Mouse (Mus musculus) embryo, embryonic 9.5 days (tissue): ENCODE results near the gene Lpp.

Source experiments
- DNase-seq: peaks from one replicate; pipeline ENCODE4 v3.0.0-alpha.2; 2017; ENCODE audit errors: extremely low spot score

Lpp gene

GRCm38 (mm10) chr16:24622226-24623194 is 229.2 kb downstream of the Lpp start:
- DNase-seq: no peak

DNA sequence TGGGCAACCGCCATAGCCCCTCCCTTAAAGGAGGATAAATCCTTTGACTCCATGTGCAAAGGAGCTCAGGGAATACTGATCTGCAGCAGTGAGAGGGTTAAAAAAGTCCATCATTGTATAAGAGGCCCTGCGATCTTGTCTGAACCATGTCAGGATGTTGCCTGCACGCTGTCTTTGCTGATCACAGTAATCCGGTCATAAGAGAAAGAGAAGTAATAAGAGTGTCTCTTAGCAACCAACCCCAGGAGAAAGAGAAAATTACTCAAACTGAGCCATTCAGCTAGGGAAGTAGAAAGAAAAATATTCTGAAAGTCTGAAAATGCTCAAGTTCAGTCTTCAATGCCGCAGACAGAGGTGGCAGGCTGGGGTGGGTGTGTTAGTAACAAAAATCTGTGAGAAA is 231.0 kb downstream of the Lpp start:
- DNase-seq: no peak

DNA sequence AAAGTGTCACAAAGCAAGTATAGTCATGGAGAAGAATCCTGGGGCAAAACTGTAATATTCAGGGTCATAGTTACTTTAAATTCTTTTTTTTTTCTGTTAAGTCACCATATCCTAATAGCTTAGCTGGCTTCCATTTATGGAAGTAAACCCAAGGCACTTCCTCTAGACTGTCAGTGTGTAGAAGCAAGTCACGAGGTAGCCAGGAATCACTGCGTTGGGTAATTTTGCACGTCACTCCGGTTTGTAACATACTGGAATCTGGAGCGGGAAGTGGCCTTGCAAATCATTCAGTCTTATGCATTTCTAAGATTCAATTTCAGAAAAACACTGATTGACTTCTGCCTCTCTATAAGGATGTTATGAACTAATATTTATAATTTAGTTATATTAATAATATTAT is 232.3 kb downstream of the Lpp start:
- no peak for DNase-seq

DNA sequence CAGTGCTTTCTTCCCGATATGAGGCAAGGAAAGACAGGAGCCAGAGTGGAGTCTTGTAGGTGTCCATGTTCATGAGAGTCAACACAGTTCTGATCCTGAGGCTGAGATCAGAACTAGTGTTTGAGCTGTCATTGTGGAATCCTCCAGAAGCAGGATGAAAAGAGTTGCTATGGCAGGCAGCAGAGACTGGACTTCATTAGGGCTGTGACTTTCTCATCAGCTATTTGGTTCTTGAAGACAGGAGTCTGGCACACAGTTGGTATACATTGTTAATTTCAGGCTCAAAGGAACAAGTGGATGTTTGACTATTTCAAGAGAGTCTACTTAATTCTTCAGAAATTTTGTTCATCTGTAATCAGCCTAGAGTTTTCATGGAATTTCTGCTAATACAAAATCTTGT is 235.5 kb downstream of the Lpp start:
- DNase-seq: no peak

DNA sequence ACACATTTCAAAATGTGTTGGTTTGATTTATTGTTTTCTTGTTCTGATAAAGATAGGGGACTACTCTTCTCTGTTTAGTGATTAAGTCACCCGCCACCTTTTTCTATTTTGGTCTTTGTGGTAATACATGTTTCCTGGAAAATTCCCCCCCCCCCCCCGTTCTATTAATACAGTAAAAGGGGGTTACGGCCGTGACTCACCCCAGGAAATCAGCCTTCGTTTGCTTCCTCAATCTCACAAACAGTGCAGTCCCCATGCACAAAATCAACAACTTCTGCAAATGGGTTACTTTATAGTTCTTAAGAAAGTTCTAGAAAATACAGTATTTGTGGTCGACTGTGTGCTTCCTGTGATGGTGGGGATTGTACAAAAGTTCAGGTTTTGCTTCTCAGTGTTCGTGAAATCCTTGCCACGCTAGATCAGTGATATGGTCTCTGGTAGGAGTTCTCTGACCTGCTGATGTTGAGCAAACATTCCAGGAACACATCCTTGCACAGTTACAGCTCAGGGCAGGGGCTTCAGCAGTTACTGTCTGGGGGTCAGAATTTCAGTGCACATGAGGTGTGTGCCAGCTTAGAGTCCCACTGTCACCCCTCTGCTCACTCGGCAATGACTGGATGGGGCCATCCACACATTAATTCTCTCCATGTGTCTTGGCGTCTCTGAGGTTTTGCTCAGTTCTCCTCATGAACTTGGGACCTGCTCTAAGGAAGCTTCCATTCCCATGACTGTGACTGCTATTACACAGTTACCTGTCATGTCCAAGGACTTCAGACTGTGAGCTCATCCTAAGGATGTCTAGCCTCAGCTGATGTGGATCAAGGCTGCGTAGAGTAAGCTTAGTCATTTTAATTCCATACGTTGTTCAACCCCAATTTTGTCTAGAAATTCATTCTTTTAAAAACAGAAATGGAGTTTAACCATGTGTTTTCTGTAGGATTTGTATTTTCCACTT is 236.2 kb downstream of the Lpp start:
- no peak for DNase-seq

GRCm38 (mm10) chr16:24635381-24635919 is 242.1 kb downstream of the Lpp start:
- DNase-seq: no peak

DNA sequence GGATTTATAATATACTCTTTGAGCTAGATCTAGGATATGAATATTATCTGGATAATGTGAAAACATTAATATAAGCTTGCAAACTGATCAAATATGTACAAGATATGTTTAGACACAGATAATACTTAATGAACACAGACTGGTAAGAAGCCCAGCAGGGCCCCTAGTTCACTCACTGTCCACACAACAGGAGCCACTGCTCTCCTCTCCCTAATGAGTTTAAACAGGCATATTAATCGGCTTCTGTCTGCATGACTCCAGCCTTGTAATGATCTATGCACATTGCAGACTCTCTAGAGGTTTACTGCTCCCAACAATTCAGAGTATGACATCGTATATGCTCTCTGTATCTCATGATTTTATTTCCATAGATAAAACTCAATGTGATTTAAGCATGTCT is 243.6 kb downstream of the Lpp start:
- DNase-seq: no peak

DNA sequence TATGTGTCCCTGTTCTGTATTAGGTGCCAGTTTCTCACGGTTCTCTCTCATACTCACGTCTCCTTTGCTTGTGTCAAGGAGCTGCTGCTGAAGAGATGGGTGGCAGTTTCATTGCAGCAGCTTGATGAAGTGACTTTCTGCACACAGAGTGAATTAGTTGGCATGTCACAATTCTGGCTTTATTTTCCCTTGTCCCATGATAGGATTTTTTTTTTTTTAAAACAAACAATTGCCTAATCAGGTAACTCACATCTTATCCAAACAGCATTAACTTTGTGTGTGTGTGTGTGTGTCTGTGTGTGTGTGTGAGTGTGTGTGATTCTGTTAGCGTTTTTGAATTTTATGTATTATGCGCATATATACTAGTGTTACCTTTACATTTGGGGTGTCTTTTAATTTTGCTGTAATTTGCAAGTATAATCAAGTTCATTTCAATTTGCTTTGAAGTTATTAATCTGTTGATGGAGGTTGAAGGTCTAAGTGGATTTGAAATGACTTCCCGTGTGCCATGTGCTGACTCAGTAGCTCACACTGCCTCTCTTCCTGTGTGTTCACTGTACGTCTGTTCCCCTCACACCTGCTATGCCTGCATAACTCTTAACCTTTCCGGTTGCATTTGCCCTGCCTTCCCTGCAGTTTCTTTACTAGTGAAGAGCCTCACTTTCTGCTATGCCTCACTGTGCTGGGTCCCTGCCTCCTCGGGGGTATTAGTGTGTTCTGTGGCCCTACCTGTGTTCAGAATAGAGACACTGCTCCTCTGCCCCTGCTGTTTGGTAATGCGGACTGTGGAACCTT is 247.9 kb downstream of the Lpp start:
- no peak for DNase-seq

DNA sequence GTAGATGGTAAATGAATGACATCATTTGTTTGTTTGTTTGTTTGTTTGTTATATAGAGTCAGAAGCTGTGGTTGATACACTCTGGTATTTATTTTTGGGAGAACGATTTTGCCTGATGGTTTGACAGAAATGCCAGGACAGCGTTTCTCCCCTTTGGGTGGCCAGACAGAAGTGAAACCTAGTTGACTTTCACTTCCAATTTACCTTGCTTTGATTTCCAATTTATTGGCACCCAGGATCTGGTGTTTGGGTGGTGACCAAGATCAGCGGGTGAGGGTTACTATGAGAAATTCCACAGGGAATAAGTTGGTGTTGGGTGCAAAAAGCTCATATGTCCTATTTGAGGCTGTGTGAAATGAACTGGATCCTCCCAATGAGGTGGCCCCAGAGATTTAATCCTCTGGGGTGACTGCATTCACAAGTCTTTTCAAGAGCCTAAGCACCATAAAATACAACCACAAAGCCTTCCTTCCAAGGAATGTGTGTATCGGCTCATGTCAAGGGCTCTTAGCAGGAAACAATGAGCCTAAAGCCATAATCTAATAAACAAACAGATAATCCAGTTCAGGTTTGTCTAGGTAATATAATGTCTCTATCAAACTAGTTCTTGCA is 249.8 kb downstream of the Lpp start:
- DNase-seq: no peak

GRCm38 (mm10) chr16:24644154-24644553 is 250.8 kb downstream of the Lpp start:
- no peak for DNase-seq

GRCm38 (mm10) chr16:24644760-24645406 is 251.6 kb downstream of the Lpp start:
- DNase-seq: no peak

- no peak for DNase-seq
Observed at GRCm38 (mm10) chr16:24645906-24646603, 252.7 kb downstream of the Lpp start.

DNA sequence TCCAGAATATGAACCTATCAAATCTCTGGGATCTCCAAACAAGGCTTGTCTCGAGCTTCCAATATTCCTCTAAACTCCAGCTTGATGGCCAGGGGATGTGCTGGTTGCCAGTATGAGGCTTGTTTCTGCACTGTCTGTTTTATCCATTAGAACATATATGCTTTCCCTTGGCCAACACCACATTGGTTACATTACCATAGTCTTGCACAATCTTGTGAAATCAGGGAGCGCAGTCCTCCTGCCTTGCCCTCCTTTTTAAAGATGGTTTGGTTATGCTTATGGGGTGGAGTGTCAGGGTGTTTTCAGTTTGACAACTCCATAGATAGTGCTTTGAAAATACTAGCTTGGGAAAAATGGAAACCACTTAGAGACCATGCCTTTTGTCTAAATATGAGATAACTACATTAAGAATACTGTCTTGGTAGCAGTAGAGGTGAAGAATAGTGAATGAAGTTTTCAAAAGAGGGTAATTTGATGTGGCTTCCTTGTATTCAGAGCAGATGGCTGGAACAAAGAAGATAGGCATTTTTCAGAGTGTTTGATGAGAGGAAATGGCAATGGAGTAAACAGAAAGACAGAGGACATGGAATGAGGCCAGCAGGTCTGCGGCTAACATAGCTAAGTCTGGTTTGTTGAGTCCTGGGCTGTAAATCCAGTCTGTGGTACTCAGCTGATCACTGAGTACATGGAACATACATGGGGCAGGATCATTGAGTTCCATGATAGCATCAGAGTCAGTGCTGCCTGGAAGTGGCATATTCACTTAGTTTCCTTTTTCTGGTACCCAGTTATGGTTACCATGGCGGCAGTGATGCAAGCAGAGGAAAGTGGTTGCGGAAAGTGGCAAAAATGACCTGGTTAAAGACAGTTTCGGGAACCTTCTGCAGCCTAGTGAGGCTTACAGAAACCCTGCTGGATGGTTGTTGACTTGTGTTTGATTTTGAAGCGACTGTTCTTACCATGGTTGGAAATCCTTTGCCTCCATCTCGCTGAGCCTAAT is 258.6 kb downstream of the Lpp start:
- DNase-seq: no peak

GRCm38 (mm10) chr16:24653041-24653440 is 259.7 kb downstream of the Lpp start:
- no peak for DNase-seq

- DNase-seq: no peak
Observed at GRCm38 (mm10) chr16:24655116-24655515, 261.8 kb downstream of the Lpp start.

DNA sequence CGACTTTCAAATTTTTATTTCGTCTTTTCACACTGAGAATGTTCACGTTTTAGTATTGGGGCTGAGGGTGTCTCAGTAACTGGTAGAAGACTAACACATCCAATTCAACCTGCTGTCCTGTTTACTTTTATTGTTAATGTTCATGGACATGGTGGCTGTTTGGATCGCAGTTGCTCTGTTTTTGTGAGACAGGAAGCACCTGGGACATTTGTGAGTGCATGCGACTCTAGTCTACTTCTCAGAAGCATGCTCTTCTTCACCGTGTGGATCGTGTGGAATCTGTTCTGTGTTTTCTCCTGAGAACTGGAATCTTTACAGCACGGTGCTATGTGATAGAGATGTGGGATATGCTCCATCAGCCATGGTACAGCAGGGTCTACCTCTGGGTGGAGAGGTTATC is 262.7 kb downstream of the Lpp start:
- no peak for DNase-seq

DNA sequence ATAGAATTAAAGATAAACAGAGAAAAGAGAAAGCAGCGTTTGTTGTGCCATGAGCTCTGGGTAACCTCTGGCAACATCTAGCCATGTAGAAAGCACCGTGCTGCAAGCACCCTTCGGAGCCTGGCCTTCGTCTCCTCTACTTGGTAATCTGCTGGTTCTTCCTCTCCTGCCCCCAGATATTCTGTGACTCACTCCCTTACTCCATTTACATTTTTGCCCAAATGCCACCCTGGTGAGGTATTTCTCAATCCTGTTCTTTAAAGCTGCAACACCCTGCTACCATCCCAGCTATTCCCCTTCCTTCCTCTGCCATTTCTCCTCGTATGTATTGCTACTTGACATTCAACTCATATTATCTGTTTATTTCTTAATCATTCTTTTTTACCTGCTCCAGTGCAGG is 263.4 kb downstream of the Lpp start:
- no peak for DNase-seq

- DNase-seq: no peak
Observed at GRCm38 (mm10) chr16:24659049-24659448, 265.7 kb downstream of the Lpp start.

DNA sequence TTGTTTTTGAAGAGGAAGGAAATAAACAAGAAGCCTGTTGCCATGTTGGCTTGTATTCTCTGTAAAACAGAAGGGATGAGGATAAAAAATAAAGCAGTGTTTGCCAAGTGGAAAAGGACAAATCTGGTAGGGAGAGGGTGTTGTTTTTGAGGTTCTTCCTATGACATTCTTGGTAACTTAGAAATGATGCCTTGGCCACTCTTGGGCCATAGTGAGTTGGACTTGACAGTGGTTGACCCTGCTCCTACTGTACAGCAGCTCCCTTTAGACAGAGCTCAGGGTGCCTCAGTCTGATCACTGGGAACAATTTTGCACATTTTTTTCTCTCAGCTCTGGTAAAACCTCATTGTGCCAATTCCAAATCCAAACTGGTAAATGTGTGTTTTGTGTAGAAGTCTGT is 270.8 kb downstream of the Lpp start:
- DNase-seq: no peak
